Mouse (Mus musculus): ENCODE measurements at regions not wholly inside any gene's neighbourhood (a gene's known extent, or its start where the extent isn't known, plus 50 kb on each side); places are given as distances from the start of the nearest gene placed in this dataset.

DNA sequence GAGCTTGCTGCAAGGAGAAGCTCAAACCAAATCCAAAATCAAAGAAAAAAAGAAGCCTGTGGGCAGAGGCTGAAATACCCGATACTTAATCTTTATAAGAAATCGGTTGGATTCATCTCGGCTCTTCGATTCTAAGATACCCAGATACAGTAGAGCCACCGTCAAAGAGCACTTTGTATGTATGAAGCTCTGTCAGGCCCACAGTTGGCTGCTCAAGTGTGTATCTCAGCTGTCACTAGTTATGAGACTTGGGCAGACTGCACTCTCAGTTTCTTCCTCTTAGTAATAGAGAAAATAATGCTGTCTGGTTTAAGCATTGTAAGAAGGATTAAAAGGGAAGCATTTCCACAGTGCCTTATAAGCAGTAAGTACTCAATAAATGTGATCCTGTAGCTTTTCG, 193.7 kb downstream of the Faxc start:
- Histone ChIP-seq H3K79me2 (ENCODE audit: control insufficient read depth, insufficient read depth, low read length, poor library complexity) (no peaks in the 10 kb centered on the region), H3K9ac (ENCODE audit: control insufficient read depth, low read depth, low read length, poor library complexity, severe bottlenecking) (no peak overlapping the region), H3K36me3 (ENCODE audit: control insufficient read depth in 1 of 2, insufficient read depth in 2 of 2, low read length in 2 of 2) (no peaks in the 10 kb centered on the region), H3K27ac (ENCODE audit: control insufficient read depth, low read depth, low read length) (no peak overlapping the region), H3K9me3 (replicated peaks; ENCODE audit: insufficient read depth, low read length) (no peaks in the 10 kb centered on the region), H3K4me1 (ENCODE audit: control insufficient read depth in 1 of 2, insufficient read depth in 2 of 2, low read length in 2 of 2) (no peaks in the 10 kb centered on the region), H3K4me3 (ENCODE audit: control insufficient read depth in 1 of 2, insufficient read depth in 1 of 2, low read depth in 2 of 2, low read length in 2 of 2) (no peak overlapping the region), H3K27me3 (ENCODE audit: control insufficient read depth in 1 of 2, insufficient read depth in 2 of 2, low read length in 2 of 2) (no peaks in the 10 kb centered on the region)
- DNase-seq (ENCODE audit: low read depth, low spot score) = no peak
- TF ChIP-seq NELFE (IDR thresholded peaks at IDR 0.05; ENCODE audit: low read depth, low read length) = no peak
- no peak for TF ChIP-seq CHD1 (IDR thresholded peaks at IDR 0.05; ENCODE audit: low read depth, low read length)
- TF ChIP-seq MAZ (IDR thresholded peaks at IDR 0.05; ENCODE audit: low read depth, low read length) = no peak
- TF ChIP-seq RCOR1 (IDR thresholded peaks at IDR 0.05; ENCODE audit: low read depth, low read length) = no peak
- TF ChIP-seq JUND (IDR thresholded peaks at IDR 0.05; ENCODE audit: low read depth, low read length) = no peak
- no peak for TF ChIP-seq MXI1 (IDR thresholded peaks at IDR 0.05; ENCODE audit: low read depth, low read length)
- no peak for TF ChIP-seq E2F4 (IDR thresholded peaks at IDR 0.05; ENCODE audit: borderline replicate concordance, low read depth, low read length)
- TF ChIP-seq USF2 (IDR thresholded peaks at IDR 0.05; ENCODE audit: borderline replicate concordance in 1 of 2, insufficient read depth in 1 of 2, low read depth in 1 of 2, low read length in 2 of 2) = no peak
- no peak for TF ChIP-seq MAFK (IDR thresholded peaks at IDR 0.05; ENCODE audit: borderline replicate concordance, low read depth, low read length)
- no peak for TF ChIP-seq POLR2A (IDR thresholded peaks at IDR 0.05; ENCODE audit: control insufficient read depth in 1 of 2, insufficient read depth in 1 of 2, low read depth in 1 of 2, low read length in 2 of 2, poor library complexity in 1 of 2)
- TF ChIP-seq SMC3 (IDR thresholded peaks at IDR 0.05; ENCODE audit: low read depth, low read length) = no peak
- TF ChIP-seq USF1 (IDR thresholded peaks at IDR 0.05; ENCODE audit: low read depth, low read length) = no peak
- no peak for TF ChIP-seq MAX (IDR thresholded peaks at IDR 0.05; ENCODE audit: low read length)
- no peak for TF ChIP-seq POLR2AphosphoS5 (IDR thresholded peaks at IDR 0.05; ENCODE audit: borderline replicate concordance, low read depth, low read length)
- TF ChIP-seq GATA1 (IDR thresholded peaks at IDR 0.05; ENCODE audit: low read depth, low read length) = no peak
- TF ChIP-seq POLR2AphosphoS2 (IDR thresholded peaks at IDR 0.05; ENCODE audit: low read length) = no peak
- TF ChIP-seq ELF1 (IDR thresholded peaks at IDR 0.05; ENCODE audit: low read depth, low read length) = no peak

DNA sequence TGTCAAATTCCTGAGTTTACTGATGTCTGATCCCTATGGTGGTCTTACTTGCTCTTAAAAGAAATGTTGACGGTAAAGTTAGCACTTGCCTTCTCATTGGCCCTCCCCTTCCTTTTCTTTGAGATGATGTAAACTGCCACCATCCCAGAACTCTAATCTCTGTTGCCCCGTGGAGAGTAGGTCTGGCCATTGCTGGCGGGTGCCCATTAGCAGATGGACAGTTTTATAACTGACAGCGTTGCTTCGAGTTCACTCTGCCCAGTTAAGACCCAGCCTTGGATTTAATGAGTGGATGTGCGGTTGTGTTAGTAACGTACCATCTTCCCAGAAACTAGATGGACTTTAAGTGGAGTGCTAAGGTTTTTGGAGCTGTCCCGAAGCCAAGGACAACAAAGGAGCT, 199.4 kb downstream of the Faxc start:
- TF ChIP-seq MAX (IDR thresholded peaks at IDR 0.05; ENCODE audit: low read length) (no peak), NELFE (IDR thresholded peaks at IDR 0.05; ENCODE audit: low read depth, low read length) (no peak), KAT2A (conservative IDR thresholded peaks at IDR 0.05; ENCODE audit: low read depth, low read length) (no peak), UBTF (IDR thresholded peaks at IDR 0.05; ENCODE audit: borderline replicate concordance, insufficient read depth, low read depth, low read length) (no peak), MAFK (IDR thresholded peaks at IDR 0.05; ENCODE audit: borderline replicate concordance, low read depth, low read length) (no peak), ZMIZ1 (IDR thresholded peaks at IDR 0.05; ENCODE audit: low read depth, low read length) (no peak), NRF1 (IDR thresholded peaks at IDR 0.05; ENCODE audit: insufficient read depth, low read depth, low read length, poor library complexity, severe bottlenecking) (no peak), E2F4 (IDR thresholded peaks at IDR 0.05; ENCODE audit: borderline replicate concordance, low read depth, low read length) (no peak), TAL1 (IDR thresholded peaks at IDR 0.05; ENCODE audit: low read length) (no peak), CHD1 (IDR thresholded peaks at IDR 0.05; ENCODE audit: low read depth, low read length) (no peak), CHD2 (IDR thresholded peaks at IDR 0.05; ENCODE audit: low read length) (no peak), JUND (IDR thresholded peaks at IDR 0.05; ENCODE audit: low read depth, low read length) (no peak), ZKSCAN1 (IDR thresholded peaks at IDR 0.05; ENCODE audit: low read depth, low read length) (no peak), HCFC1 (IDR thresholded peaks at IDR 0.05; ENCODE audit: low read depth, low read length) (no peak), MYC (IDR thresholded peaks at IDR 0.05; ENCODE audit: low read depth, low read length) (no peak), ETS1 (IDR thresholded peaks at IDR 0.05; ENCODE audit: low read depth, low read length) (no peak)
- Histone ChIP-seq H3K9me3 (replicated peaks; ENCODE audit: insufficient read depth, low read length) (no peaks in the 10 kb centered on the region), H3K4me3 (ENCODE audit: control insufficient read depth in 1 of 2, insufficient read depth in 1 of 2, low read depth in 2 of 2, low read length in 2 of 2) (no peak overlapping the region), H3K79me2 (ENCODE audit: control insufficient read depth, insufficient read depth, low read length, poor library complexity) (no peaks in the 10 kb centered on the region), H3K27ac (ENCODE audit: control insufficient read depth, low read depth, low read length) (no peak overlapping the region), H3K9ac (ENCODE audit: control insufficient read depth, low read depth, low read length, poor library complexity, severe bottlenecking) (no peak overlapping the region), H3K36me3 (ENCODE audit: control insufficient read depth in 1 of 2, insufficient read depth in 2 of 2, low read length in 2 of 2) (no peaks in the 10 kb centered on the region), H3K27me3 (ENCODE audit: control insufficient read depth in 1 of 2, insufficient read depth in 2 of 2, low read length in 2 of 2) (no peaks in the 10 kb centered on the region), H3K4me1 (ENCODE audit: control insufficient read depth in 1 of 2, insufficient read depth in 2 of 2, low read length in 2 of 2) (no peaks in the 10 kb centered on the region)
- DNase-seq (ENCODE audit: low read depth, low spot score) = no peak

Measured in MEL (cell line).